Mouse (Mus musculus) activated CD4-positive, CD25-positive, alpha-beta regulatory T cell, adult 4 months (primary cell): Measurements from ENCODE around the gene Iqgap1. TPM values are rescaled to one million over a fixed set of nuclear protein-coding genes. Genes with fewer than 3 reads are reported as not detected.

ENCODE experiments used
- polyA plus RNA-seq, 2 experiments: library from polyadenylated mRNA; unstranded; fragments of 100-300 nt; shearing (Covaris generic); gene quantifications; one replicate each; pipeline ENCODE4 v1.2.1; 2017

Gene Iqgap1
- polyA plus RNA-seq, 2 experiments from 2014 or later: 203 to 267 TPM

Other genes starting within 250 kb of the Iqgap1 start
- 10 to 100 TPM; 16.6 to 17.1 TPM for gene Crtc3, start 137.1 kb downstream of the Iqgap1 start, polyA plus RNA-seq
- gene Zscan2, start 34.9 kb upstream of the Iqgap1 start, polyA plus RNA-seq: 1 to 10 TPM; 3.0 to 3.3 TPM
- 10 to 100 TPM; 22.5 to 27.1 TPM for gene Wdr73, start 75.3 kb upstream of the Iqgap1 start, polyA plus RNA-seq
- 10 to 100 TPM; 58.7 to 67.5 TPM for gene Nmb, start 79.1 kb upstream of the Iqgap1 start, polyA plus RNA-seq
- 100 to 1,000 TPM; 243 to 262 TPM for gene Sec11a, start 121.8 kb upstream of the Iqgap1 start, polyA plus RNA-seq
- 10 to 100 TPM; 14.5 to 16.7 TPM for gene Zfp592, start 167.7 kb upstream of the Iqgap1 start, polyA plus RNA-seq
- gene Alpk3, start 231.6 kb upstream of the Iqgap1 start, polyA plus RNA-seq: under 1 TPM; 0.09 to 0.38 TPM